Mouse (Mus musculus) left cerebral cortex, postnatal 36 days (tissue): ENCODE results near the gene Snx11. TPM values are rescaled to one million over a fixed set of nuclear protein-coding genes. Genes with fewer than 3 reads are reported as not detected.

Source experiments
- DNase-seq, 2 experiments: peaks; one replicate each; pipeline ENCODE4 v3.0.0; 2021 to 2022; ENCODE audit warnings: low spot score in 2 of 2, mixed read lengths in 1 of 2
- intact Hi-C: fragments of 180-260 bp; cut with DNase I; formaldehyde crosslinking; loops from one replicate; pipeline ENCODE4 v1.15.1; 2025
- total RNA-seq, 2 experiments: library from RNA; stranded (reverse); gene quantifications; 2 replicates each; pipeline ENCODE4 v1.2.3; 2021

Snx11 gene
- total RNA-seq, 2 experiments from 2014 or later, result 40.4 to 49.0 TPM

DNA sequence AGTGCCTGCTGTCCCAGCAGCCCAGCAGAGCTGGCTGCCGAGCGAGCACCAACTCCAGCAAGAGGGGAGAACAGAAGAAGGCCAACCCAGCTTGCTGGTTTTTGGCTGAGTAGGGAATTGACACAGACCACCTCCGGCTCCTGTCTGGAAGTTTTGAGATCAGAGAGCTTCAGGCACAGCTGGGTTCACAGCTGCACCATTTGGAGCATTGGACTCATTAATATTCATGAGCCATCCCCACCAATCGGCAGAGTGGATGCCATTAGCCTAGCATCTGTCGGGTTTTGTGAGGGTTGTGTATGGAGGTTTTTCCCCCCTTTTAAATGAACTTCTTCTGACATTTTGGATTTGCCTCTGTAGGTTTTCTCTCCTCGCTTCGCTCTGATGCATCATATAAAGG is 10.3 kb downstream of the Snx11 start:
- intact Hi-C loops, result no loop called here

DNA sequence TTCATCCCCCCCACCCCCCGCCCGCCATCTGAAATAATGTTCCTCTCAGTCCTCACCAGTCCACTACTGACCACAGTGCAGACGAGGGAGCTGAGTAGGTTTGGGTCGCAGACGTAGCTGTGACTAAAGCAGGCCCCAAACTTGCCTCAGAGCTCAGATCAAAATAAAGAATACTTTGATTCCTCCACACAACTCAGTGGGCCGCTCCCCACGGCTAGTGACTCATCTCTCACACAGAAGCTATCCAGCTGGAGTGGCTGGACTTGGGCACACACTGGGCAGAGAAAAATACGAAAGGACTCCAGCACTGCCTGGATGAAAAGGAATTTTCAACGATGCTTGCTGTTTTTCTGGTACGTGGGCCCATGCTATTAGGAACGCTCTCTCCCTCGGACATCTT is 10.8 kb downstream of the Snx11 start:
- intact Hi-C loops, result no loop called here
- DNase-seq, result peak in 1 of 2 experiments; percentile 39

More for the DNA sequence above, 10.3 kb downstream of the Snx11 start:
- DNase-seq, result no peak

GRCm38 (mm10) chr11:96765645-96766044 is 11.7 kb downstream of the Snx11 start:
- no peak for DNase-seq
- intact Hi-C loops, result no loop called here

DNA sequence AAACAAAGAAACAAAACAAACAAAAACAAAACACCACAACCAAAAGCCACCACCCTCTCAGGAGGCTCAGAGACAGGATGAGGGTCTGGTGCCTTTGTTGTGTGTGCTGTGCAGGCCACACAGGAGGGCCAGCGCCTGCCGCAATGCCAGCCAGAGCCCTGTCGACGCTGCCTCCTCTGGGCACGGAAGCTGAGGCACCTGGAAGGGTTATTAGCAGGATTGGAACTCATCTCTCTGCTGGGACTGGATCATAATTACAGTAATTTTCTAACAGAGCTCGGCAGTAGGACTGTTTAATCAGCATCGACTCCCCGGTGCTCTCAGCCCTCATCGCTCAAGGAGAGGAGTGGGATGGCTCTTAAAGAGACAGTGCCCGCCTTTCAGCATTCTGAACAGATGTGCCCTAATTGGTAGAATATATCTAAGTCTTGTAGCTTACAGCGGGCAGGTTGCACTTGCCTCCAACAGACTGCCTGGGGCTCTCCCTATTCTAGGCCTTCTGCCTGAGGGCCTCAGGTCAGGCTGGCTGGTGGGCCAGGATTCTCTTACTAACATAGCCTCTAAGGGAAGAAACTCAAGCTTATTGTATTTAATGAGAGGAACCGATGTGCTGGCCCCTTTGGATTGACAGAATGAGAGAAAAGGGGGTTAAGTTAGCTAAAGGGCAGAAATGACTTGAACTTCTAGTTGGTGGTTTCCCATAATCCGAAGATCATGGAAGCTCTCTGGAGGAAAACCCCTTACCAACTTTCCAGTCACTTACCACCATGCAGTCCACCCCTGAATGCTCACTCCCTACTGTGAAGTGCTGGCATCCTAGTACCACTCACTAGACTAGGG is 12.6 kb downstream of the Snx11 start:
- intact Hi-C loops, result no loop called here
- no peak for DNase-seq

DNA sequence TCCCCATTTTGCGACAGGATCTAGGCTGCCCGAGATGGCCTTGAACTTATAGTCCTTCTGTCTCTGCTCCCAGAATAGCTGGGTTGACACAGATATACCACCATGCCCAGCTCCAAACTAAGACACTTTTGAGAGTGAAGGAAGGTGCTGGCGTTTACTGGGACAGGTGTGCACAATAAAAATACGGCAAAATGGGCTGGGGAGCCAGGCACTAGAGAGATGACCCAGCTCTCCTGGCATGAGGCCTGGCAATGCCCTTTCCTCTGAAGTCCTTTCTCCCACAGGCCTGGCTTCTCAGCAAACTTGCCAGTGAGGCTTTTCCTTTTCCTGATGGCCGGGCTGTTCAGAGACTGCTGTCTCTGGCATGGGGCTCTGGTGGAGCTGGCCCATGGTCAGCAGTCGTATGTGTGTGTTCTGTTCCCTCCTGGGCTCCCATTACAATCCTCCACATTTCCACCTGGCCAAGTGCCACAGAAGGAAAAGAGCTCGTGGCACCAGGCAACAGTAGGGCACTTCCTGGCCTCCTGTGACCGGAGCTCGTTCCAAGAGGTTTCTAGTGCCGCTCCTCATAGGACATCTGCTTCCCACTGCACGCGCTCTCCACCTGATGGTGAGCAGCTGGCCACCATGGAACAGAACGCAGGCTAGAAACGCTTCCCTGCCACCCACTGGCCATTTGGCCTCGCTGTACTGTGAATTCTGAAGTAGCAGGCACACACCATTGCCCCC is 14.5 kb downstream of the Snx11 start:
- intact Hi-C loops, result no loop called here
- DNase-seq, result no peak

GRCm38 (mm10) chr11:96761984-96762383 is 15.4 kb downstream of the Snx11 start:
- intact Hi-C loops, result loop anchor here (2.0 kb wide), 1 partner anchor 99 kb away; no protein-coding TSS in a partner anchor

GRCm38 (mm10) chr11:96760042-96760441 is 17.3 kb downstream of the Snx11 start:
- intact Hi-C loops, result loop anchor here (2.0 kb wide), 1 partner anchor 101 kb away; no protein-coding TSS in a partner anchor
- no peak for DNase-seq

More at GRCm38 (mm10) chr11:96761984-96762383, 15.4 kb downstream of the Snx11 start:
- DNase-seq, result peak in 1 of 2 experiments; percentile 60

- intact Hi-C loops, result no loop called here
- no peak for DNase-seq
Measured at GRCm38 (mm10) chr11:96758402-96758801, 19.0 kb downstream of the Snx11 start.

DNA sequence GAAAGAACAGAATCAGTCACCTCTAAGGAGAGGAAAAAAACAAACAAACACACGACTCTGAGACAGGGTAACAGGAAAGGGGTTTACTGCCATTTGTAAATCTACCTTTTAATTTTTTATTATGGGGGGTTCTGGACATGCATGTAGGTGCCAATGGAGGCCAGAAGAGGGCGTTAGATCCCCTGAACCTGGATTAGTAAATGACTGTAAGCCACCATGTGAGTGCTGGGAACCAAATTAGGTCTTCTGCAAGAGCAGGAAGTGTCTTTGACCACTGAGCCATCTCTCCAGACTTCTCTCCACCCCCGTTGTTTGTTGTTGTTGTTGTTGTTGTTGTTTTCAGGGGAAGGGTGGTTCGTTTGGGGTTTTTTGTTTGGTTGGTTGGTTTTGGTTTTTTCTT is 19.9 kb downstream of the Snx11 start:
- intact Hi-C loops, result no loop called here
- no peak for DNase-seq

DNA sequence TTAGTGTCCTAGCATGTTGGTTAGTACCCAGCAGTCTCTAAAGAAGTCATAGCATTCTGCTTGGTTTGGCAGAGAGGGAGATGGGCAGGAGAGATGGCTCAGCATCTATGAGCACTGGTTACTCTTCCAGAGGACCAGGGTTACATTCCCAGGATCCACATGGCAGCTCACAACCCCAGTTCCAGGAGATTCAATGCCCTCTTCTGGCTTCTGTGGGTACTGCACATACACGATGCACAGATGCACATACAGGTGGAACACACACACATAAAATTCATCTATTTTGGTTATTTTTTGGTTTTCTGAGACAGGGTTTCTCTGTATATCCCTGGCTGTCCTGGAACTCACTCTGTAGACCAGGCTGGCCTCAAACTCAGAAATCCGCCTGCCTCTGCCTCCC is 22.1 kb downstream of the Snx11 start:
- intact Hi-C loops, result no loop called here
- no peak for DNase-seq

- intact Hi-C loops, result loop anchor here (10.0 kb wide), 1 partner anchor 743 kb away; the partner anchor contains the start of gene Igf2bp1
- no peak for DNase-seq
Measured at GRCm38 (mm10) chr11:96747555-96747954, 29.8 kb downstream of the Snx11 start.

- intact Hi-C loops, result loop anchor here (10.0 kb wide), 1 partner anchor 742 kb away; the partner anchor contains the start of gene Igf2bp1
- no peak for DNase-seq
Measured at GRCm38 (mm10) chr11:96746648-96747047, 30.7 kb downstream of the Snx11 start.

DNA sequence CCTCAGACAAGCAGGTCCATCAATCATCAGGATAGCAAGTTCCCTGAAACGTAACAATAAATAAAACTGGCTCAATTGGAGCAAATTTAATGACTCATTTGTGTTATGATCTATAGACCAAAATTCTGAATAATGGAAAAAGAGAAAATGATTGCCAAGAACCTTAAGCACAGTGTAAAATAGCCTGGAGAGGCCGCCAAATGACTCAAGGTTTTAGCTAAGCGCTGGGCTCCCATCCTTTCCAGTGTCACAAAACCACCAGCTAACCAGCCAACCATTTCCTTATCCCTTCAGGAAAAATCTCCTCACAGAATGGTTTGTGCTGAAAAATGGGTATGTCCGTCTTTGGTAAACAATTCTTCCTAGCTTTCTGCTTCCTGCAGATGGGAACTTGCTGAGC is 33.5 kb downstream of the Snx11 start:
- DNase-seq, result no peak
- intact Hi-C loops, result loop anchor here (10.0 kb wide), 1 partner anchor 739 kb away; the partner anchor contains the start of gene Igf2bp1

DNA sequence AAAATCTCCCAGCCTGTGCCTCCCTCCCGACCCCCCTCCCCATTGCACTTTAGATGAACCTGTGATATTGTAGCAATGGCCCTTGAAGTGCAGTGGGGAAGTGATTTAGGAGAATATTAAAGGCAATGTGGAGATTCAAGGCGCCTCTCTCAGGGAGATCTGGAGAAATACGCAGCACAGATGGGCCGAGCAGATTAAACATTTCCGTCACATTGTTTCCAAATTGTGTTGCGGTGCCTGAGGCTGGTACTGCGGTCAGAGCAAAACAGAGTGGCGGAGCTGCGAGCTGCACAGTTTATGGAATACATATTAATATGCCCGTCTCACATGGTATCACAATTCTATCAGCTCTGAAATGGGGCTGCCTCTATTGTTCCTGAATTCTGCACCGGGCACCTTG is 34.4 kb downstream of the Snx11 start:
- DNase-seq, result no peak
- intact Hi-C loops, result loop anchor here (10.0 kb wide), 1 partner anchor 738 kb away; the partner anchor contains the start of gene Igf2bp1

- peak; percentile 26 to 31 for DNase-seq
- intact Hi-C loops, result loop anchor here (10.0 kb wide), 1 partner anchor 737 kb away; the partner anchor contains the start of gene Igf2bp1
Measured at GRCm38 (mm10) chr11:96741995-96742394, 35.4 kb downstream of the Snx11 start.

- no peak for DNase-seq
- intact Hi-C loops, result loop anchor here (10.0 kb wide), 1 partner anchor 736 kb away; the partner anchor contains the start of gene Igf2bp1
Measured at GRCm38 (mm10) chr11:96740796-96741195, 36.6 kb downstream of the Snx11 start.

- DNase-seq, result no peak
- intact Hi-C loops, result loop anchor here (5.0 kb wide), 1 partner anchor 461 kb away; no protein-coding TSS in a partner anchor
Measured at GRCm38 (mm10) chr11:96737673-96738471, 39.5 kb downstream of the Snx11 start.

GRCm38 (mm10) chr11:96736361-96736760 is 41.0 kb downstream of the Snx11 start:
- no peak for DNase-seq
- intact Hi-C loops, result loop anchor here (5.0 kb wide), 1 partner anchor 459 kb away; no protein-coding TSS in a partner anchor

GRCm38 (mm10) chr11:96735908-96736307 is 41.5 kb downstream of the Snx11 start:
- intact Hi-C loops, result loop anchor here (5.0 kb wide), 1 partner anchor 459 kb away; no protein-coding TSS in a partner anchor
- peak; percentile 44 to 53 for DNase-seq
